Mouse (Mus musculus): ENCODE measurements at regions not wholly inside any gene's neighbourhood (a gene's known extent, or its start where the extent isn't known, plus 50 kb on each side); places are given as distances from the start of the nearest gene placed in this dataset.

DNA sequence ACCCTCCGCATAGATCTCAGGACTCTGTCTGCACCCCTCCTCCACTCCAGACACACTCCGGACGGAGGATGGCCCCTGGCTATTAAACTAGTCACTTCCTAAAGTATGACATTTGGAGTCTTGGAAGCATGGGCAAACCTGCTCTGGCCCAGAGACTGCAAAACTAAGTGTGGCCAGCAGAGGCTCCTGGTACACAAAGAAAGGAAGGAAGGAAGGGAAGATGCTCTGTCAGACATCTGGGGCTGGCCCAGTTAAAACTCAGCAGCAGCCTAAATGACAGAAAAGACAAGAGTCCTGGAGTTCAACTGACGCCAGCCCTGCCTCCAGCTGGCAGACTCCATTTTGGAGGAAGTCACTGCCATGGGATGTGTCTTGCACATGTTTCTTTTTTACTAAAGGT lies 137.3 kb upstream of the Azi2 start:
- TF ChIP-seq CTCF (IDR thresholded peaks at IDR 0.05; ENCODE audit: borderline replicate concordance, insufficient read depth, low read length) (peak; percentile 28; the same call in 1 of the 2 replicates), POLR2A (IDR thresholded peaks at IDR 0.05; ENCODE audit: low read depth, low read length) (no peak)

Measured in embryonic fibroblast, embryonic 13.5 days (primary cell).